Mouse (Mus musculus) cerebellum, postnatal 25 days (tissue): ENCODE measurements around the gene Dcakd.

Source experiments
- DNase-seq, 2 experiments: peaks; one replicate each; pipeline ENCODE4 v3.0.0; 2021; ENCODE audit warnings: mixed read lengths in 2 of 2

The Dcakd gene

GRCm38 (mm10) chr11:103005254-103005981, 22.7 kb downstream of the Dcakd start:
- no peak for DNase-seq

GRCm38 (mm10) chr11:103004852-103005251, 23.3 kb downstream of the Dcakd start:
- no peak for DNase-seq

GRCm38 (mm10) chr11:103003210-103003609, 24.9 kb downstream of the Dcakd start:
- DNase-seq = no peak

GRCm38 (mm10) chr11:103001063-103001462, 27.1 kb downstream of the Dcakd start:
- DNase-seq = no peak

GRCm38 (mm10) chr11:103000111-103000510, 28.0 kb downstream of the Dcakd start:
- DNase-seq = no peak

- DNase-seq = no peak
Observed at GRCm38 (mm10) chr11:102999317-102999970, 28.7 kb downstream of the Dcakd start.

- peak; percentile 51 to 60 for DNase-seq
Observed at GRCm38 (mm10) chr11:102998577-102999316, 29.4 kb downstream of the Dcakd start.

- no peak for DNase-seq
Observed at GRCm38 (mm10) chr11:102998254-102998576, 29.9 kb downstream of the Dcakd start.

GRCm38 (mm10) chr11:102996991-102997770, 31.0 kb downstream of the Dcakd start:
- no peak for DNase-seq

GRCm38 (mm10) chr11:102996385-102996784, 31.7 kb downstream of the Dcakd start:
- no peak for DNase-seq

GRCm38 (mm10) chr11:102994952-102995351, 33.2 kb downstream of the Dcakd start:
- DNase-seq = no peak

- no peak for DNase-seq
Observed at GRCm38 (mm10) chr11:102993420-102994029, 34.6 kb downstream of the Dcakd start.

- DNase-seq = peak; percentile 84 to 90
Observed at GRCm38 (mm10) chr11:102992940-102993339, 35.2 kb downstream of the Dcakd start.

- no peak for DNase-seq
Observed at GRCm38 (mm10) chr11:102991681-102992080, 36.5 kb downstream of the Dcakd start.

GRCm38 (mm10) chr11:102990152-102990663, 37.9 kb downstream of the Dcakd start:
- DNase-seq = peak; percentile 82 to 84

GRCm38 (mm10) chr11:102989641-102990151, 38.4 kb downstream of the Dcakd start:
- DNase-seq = no peak

- DNase-seq = peak in 1 of 2 experiments; percentile 41
Observed at GRCm38 (mm10) chr11:102985160-102985559, 43.0 kb downstream of the Dcakd start.

- DNase-seq = no peak
Observed at GRCm38 (mm10) chr11:102984615-102985014, 43.5 kb downstream of the Dcakd start.

- no peak for DNase-seq
Observed at GRCm38 (mm10) chr11:102984086-102984485, 44.0 kb downstream of the Dcakd start.

GRCm38 (mm10) chr11:102981151-102981890, 46.8 kb downstream of the Dcakd start:
- no peak for DNase-seq

GRCm38 (mm10) chr11:102978052-102978666, 50.0 kb downstream of the Dcakd start:
- no peak for DNase-seq
